Comparison of ENCODE assay signal across 9 mouse cellular contexts in genomic region chr3:115615994-115616598, GRCm38 (mm10).
DNase-seq lines count a peak whose midpoint lies in the region; ATAC-seq and TF ChIP-seq lines count a peak whose summit lies in the region.
"Had no signal": no experiment of that assay in that cellular context is flagged by ENCODE, and none has a peak within 500 bp of the region (broad histone marks: within the 10 kb centered on the region; RNA-seq: fewer than 3 reads in every experiment).

No protein-coding gene starts in this region.

- DNase-seq in kidney, postnatal 14 days, result peak; percentile 9
- no peak for DNase-seq in kidney, adult 18-20 months
- peak; percentile 44 for DNase-seq in adrenal gland, postnatal 14 days
- peak; percentile 33 to 51 for DNase-seq in layer of hippocampus, adult 8-10 months (ENCODE audit: low spot score in 2 of 2)
- peak; percentile 4 for DNase-seq in lung, postnatal 0 days (ENCODE audit: low spot score)
- DNase-seq in right cerebral cortex, postnatal 25 days, result peak; percentile 31
- no peak for DNase-seq in heart, adult 18-20 months

- H3K27ac ChIP-seq in embryonic facial prominence, embryonic 12.5 days, result no peak overlapping the region
- H3K27ac ChIP-seq in lung, postnatal 0 days (ENCODE audit: low read length), result no peak overlapping the region
- H3K27ac ChIP-seq: embryonic facial prominence, embryonic 13.5 days had no signal

- no peak for TF ChIP-seq EP300 in lung, postnatal 0 days (IDR thresholded peaks at IDR 0.05)

- WGBS in embryonic facial prominence, embryonic 12.5 days, result 22% methylated on average over 7 of the region's 7 CpGs
- WGBS in lung, postnatal 0 days, result 27% methylated on average over 7 of the region's 7 CpGs

- ATAC-seq in embryonic facial prominence, embryonic 12.5 days (ENCODE audit: insufficient number of reproducible peaks, insufficient read depth, low FRiP score, low TSS enrichment), result 0 out of 2 replicates have a peak, but pooled peaks have one; percentile 64
- ATAC-seq in lung, postnatal 0 days, result no peak

- H3K27me3 ChIP-seq in embryonic facial prominence, embryonic 12.5 days, result no peaks in the 10 kb centered on the region
- no peaks in the 10 kb centered on the region for H3K27me3 ChIP-seq in lung, postnatal 0 days (replicated peaks; ENCODE audit: insufficient read depth, low read length)
- H3K27me3 ChIP-seq: embryonic facial prominence, embryonic 13.5 days had no signal

- no peaks in the 10 kb centered on the region for H3K9me3 ChIP-seq in embryonic facial prominence, embryonic 12.5 days
- no peaks in the 10 kb centered on the region for H3K9me3 ChIP-seq in lung, postnatal 0 days (ENCODE audit: low read length)
- H3K9me3 ChIP-seq: embryonic facial prominence, embryonic 13.5 days had no signal

- H3K4me3 ChIP-seq in embryonic facial prominence, embryonic 12.5 days, result no peak overlapping the region
- no peak overlapping the region for H3K4me3 ChIP-seq in lung, postnatal 0 days (ENCODE audit: low read depth, low read length)
- H3K4me3 ChIP-seq: embryonic facial prominence, embryonic 13.5 days had no signal

- no peaks in the 10 kb centered on the region for H3K4me1 ChIP-seq in embryonic facial prominence, embryonic 12.5 days
- H3K4me1 ChIP-seq in lung, postnatal 0 days (ENCODE audit: insufficient read depth, low read depth, low read length), result no peaks in the 10 kb centered on the region
- H3K4me1 ChIP-seq: embryonic facial prominence, embryonic 13.5 days had no signal

- H3K9ac ChIP-seq in embryonic facial prominence, embryonic 12.5 days, result no peak overlapping the region
- no peak overlapping the region for H3K9ac ChIP-seq in lung, postnatal 0 days (replicated peaks; ENCODE audit: low read depth)
- H3K9ac ChIP-seq: embryonic facial prominence, embryonic 13.5 days had no signal

- H3K4me2 ChIP-seq in embryonic facial prominence, embryonic 12.5 days (replicated peaks), result no peak overlapping the region
- H3K4me2 ChIP-seq in lung, postnatal 0 days (replicated peaks; ENCODE audit: low read depth, low read length), result no peak overlapping the region
- H3K4me2 ChIP-seq: embryonic facial prominence, embryonic 13.5 days had no signal

- H3K36me3 ChIP-seq in embryonic facial prominence, embryonic 12.5 days, result no peaks in the 10 kb centered on the region
- H3K36me3 ChIP-seq in lung, postnatal 0 days (ENCODE audit: insufficient read depth, low read length), result no peaks in the 10 kb centered on the region
- H3K36me3 ChIP-seq: embryonic facial prominence, embryonic 13.5 days had no signal

- TF ChIP-seq CTCF in lung, postnatal 0 days (IDR thresholded peaks at IDR 0.05), result peak; percentile 57

Comparison
In these comparisons a context has a peak if more than half of its experiments do, and no peak if none do; other contexts are left out.
1. DNase-seq: peak in kidney, postnatal 14 days (single experiment), adrenal gland, postnatal 14 days (single experiment), layer of hippocampus, adult 8-10 months (2 of 2), lung, postnatal 0 days (single experiment) and right cerebral cortex, postnatal 25 days (single experiment); none in kidney, adult 18-20 months (single experiment) and heart, adult 18-20 months (0 of 2).